Mouse (Mus musculus) megakaryocyte, embryonic 14.5 days (primary cell): ENCODE measurements around the gene Cdhr4. TPM values are rescaled to one million over a fixed set of nuclear protein-coding genes. Genes with fewer than 3 reads are reported as not detected.

ENCODE experiments used
- H3K27me3 ChIP-seq: replicated peaks from 2 replicates; pipeline ENCODE3; 2012; ENCODE audit warnings: inconsistent platforms
- H3K36me3 ChIP-seq: replicated peaks from 2 replicates; pipeline ENCODE3; 2012; ENCODE audit warnings: low read length, inconsistent platforms, mixed read lengths
- H3K4me1 ChIP-seq: 2 replicates; pipeline ENCODE4 v1.6.1; 2012; ENCODE audit warnings: inconsistent platforms
- H3K4me3 ChIP-seq: replicated peaks from 2 replicates; pipeline ENCODE3; 2012; ENCODE audit warnings: moderate library complexity, mild to moderate bottlenecking, inconsistent platforms
- H3K9me3 ChIP-seq: 2 replicates; pipeline ENCODE4 v1.6.1; 2012; ENCODE audit warnings: inconsistent platforms
- FLI1 ChIP-seq: IDR thresholded peaks from 2 replicates; pipeline ENCODE4 v1.6.1; 2012; ENCODE audit warnings: low read length, inconsistent platforms, mixed read lengths
- GATA1 ChIP-seq: IDR thresholded peaks from 3 replicates; pipeline ENCODE4 v1.6.1; 2012; ENCODE audit warnings: mixed read lengths, low read length, inconsistent platforms, borderline replicate concordance
- polyA plus RNA-seq: library from polyadenylated mRNA; stranded (reverse); fragments of >175 nt; gene quantifications from 2 replicates; pipeline ENCODE4 v1.2.3, GENCODE M21; 2012; ENCODE audit warnings: low replicate concordance; ENCODE audit not compliant: insufficient read depth

The Cdhr4 gene
- 9.9 and 23.4 TPM in 2 replicates for polyA plus RNA-seq

GRCm38 (mm10) chr9:107992197-107992596, at the start of gene Cdhr4:
TSS of gene Cdhr4 (plus strand) at chr9:107992497.
- peaks cover 37% of the 10 kb centered on the region for H3K36me3 ChIP-seq
- no peak for TF ChIP-seq FLI1
- no peak for TF ChIP-seq GATA1
- no peak within 1 kb of the TSS for H3K4me3 ChIP-seq
- peaks cover 70% of the 10 kb centered on the region for H3K4me1 ChIP-seq
- no peaks in the 10 kb centered on the region for H3K27me3 ChIP-seq
- H3K9me3 ChIP-seq, result no peaks in the 10 kb centered on the region

DNA sequence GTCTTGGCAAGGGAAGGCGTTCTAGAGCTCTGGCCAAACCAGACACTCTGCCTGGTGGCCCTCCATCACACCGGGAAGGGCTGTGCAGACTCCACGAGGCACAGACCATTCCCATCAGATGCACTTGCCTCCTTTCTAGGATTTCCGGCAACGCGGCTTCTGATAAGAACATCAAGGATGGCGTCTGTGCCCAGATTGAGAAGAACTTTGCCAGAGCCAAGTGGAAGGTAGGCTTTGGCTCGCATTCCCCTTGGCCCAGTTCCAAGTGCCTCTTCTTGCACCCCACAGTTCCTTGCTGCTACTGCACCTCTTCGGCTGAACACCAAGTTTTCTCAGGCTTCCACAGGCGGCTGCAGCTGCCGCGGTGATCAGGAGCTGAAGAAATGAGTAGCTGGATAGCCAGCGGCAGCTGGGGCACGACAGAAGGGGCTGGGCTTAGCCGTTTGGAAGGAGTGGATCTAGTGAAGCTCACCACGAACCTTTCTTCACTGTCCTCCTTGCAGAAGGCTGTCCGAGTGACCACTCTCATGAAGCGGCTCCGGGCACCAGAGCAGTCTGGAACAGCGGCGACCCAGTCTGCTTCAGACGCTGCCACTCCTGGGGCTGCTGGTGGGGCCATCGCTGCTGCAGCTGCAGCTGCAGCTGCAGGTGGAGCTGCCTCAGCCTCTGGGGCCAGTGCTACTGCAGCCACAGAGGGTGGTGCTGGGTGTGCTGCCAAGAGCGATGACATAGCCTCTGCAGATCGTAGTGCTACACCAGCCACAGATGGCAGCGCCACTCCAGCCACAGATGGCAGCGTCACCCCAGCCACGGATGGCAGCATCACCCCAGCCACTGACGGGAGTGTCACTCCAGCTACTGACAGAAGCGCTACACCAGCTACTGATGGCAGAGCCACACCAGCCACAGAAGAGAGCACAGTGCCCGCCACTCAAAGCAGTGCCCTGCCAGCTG, 44.8 kb upstream of the Cdhr4 start:
- Histone ChIP-seq H3K9me3 (no peaks in the 10 kb centered on the region), H3K4me1 (peaks cover 41% of the 10 kb centered on the region), H3K27me3 (peaks cover 32% of the 10 kb centered on the region), H3K36me3 (no peaks in the 10 kb centered on the region), H3K4me3 (peak overlapping the region; percentile 29)
- TF ChIP-seq FLI1, result no peak
- TF ChIP-seq GATA1, result no peak

GRCm38 (mm10) chr9:107949184-107949921, 42.9 kb upstream of the Cdhr4 start:
- H3K4me3 ChIP-seq, result peak overlapping the region; percentile 5
- H3K4me1 ChIP-seq, result peaks cover 46% of the 10 kb centered on the region
- H3K9me3 ChIP-seq, result no peaks in the 10 kb centered on the region
- H3K27me3 ChIP-seq, result peaks cover 31% of the 10 kb centered on the region
- TF ChIP-seq FLI1, result no peak
- no peak for TF ChIP-seq GATA1
- peaks cover 7% of the 10 kb centered on the region for H3K36me3 ChIP-seq

DNA sequence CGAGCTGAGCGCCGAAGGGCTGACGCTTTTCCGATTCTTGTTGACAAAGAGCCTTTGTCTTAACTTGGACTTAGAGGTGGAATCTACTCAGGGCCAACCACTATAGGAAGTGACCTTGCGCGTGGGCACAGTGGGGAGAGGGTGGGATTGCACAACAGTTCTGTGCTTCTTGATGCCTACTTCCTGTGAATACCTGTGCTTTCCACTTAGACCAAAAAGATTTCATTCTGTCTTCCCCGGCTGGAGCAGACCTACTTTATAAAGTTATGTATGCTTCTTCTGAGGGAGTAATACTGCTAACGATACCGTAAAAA, 42.4 kb upstream of the Cdhr4 start, which contains the start of gene Traip:
TSS of gene Traip (plus strand) at position 215 of the 314 bp plus-strand sequence.
- Histone ChIP-seq H3K36me3 (peaks cover 7% of the 10 kb centered on the region), H3K4me1 (peaks cover 46% of the 10 kb centered on the region), H3K9me3 (no peaks in the 10 kb centered on the region), H3K27me3 (peaks cover 31% of the 10 kb centered on the region), H3K4me3 (peak within 1 kb of the TSS; percentile 99)
- no peak for TF ChIP-seq GATA1
- no peak for TF ChIP-seq FLI1

GRCm38 (mm10) chr9:107950460-107951355, 41.6 kb upstream of the Cdhr4 start:
- TF ChIP-seq FLI1, result peak; percentile 99; the same call in 1 of the 2 replicates
- TF ChIP-seq GATA1, result peak; percentile 73; the same call in 1 of the 3 replicates
- H3K9me3 ChIP-seq, result no peaks in the 10 kb centered on the region
- H3K4me3 ChIP-seq, result peak overlapping the region; percentile 99
- H3K27me3 ChIP-seq, result peaks cover 23% of the 10 kb centered on the region
- peaks cover 13% of the 10 kb centered on the region for H3K36me3 ChIP-seq
- peaks cover 46% of the 10 kb centered on the region for H3K4me1 ChIP-seq

- TF ChIP-seq FLI1, result no peak
- TF ChIP-seq GATA1, result no peak
- H3K4me1 ChIP-seq, result peaks cover 23% of the 10 kb centered on the region
- H3K4me3 ChIP-seq, result no peak overlapping the region
- H3K27me3 ChIP-seq, result no peaks in the 10 kb centered on the region
- H3K36me3 ChIP-seq, result peaks cover 62% of the 10 kb centered on the region
- no peaks in the 10 kb centered on the region for H3K9me3 ChIP-seq
Measured at GRCm38 (mm10) chr9:107955613-107956289, 36.5 kb upstream of the Cdhr4 start.

DNA sequence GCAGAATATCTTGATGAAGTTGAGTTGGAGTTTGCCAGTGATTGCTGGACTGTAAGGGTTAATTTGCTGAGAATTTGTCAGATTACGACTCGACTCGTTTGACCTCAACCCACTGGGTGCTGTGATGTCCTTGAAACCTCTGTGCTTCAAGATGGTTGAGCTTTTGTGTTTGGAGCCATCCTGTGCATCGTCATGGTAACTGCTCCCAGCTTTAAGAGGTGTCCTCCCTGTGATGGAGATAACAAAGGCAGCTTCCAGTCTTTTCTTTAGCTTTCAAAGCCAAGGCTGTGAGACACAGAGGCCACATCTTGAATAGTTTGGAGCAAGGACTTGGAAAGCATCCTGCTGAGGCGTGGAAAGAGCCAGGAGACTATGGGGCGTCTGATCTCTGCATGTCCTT, 35.2 kb upstream of the Cdhr4 start:
- no peak for TF ChIP-seq GATA1
- TF ChIP-seq FLI1, result no peak
- Histone ChIP-seq H3K27me3 (no peaks in the 10 kb centered on the region), H3K4me3 (no peak overlapping the region), H3K9me3 (no peaks in the 10 kb centered on the region), H3K4me1 (peaks cover 22% of the 10 kb centered on the region), H3K36me3 (peaks cover 76% of the 10 kb centered on the region)

DNA sequence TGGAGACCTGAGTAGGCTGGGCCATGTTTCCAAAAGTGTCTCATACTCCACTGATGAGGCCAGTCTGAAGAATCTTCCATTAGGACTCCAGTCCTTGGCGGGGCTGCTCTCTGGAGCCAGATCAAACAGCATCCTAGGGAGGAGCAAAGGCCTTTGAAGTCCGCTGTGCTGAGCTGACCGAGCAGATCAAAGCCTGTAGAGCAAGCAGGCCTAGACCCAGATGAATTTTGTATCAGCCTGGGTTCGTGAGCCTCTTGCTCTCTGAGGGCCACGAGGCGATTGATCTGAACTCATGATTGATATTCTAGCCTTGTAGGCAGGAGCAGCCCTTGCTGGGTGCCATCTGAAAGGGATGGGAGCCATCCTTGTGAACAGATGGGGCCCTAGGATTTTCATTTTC, 32.4 kb upstream of the Cdhr4 start:
- peaks cover 89% of the 10 kb centered on the region for H3K36me3 ChIP-seq
- H3K27me3 ChIP-seq, result no peaks in the 10 kb centered on the region
- H3K4me3 ChIP-seq, result no peak overlapping the region
- H3K4me1 ChIP-seq, result peaks cover 39% of the 10 kb centered on the region
- no peak for TF ChIP-seq FLI1
- TF ChIP-seq GATA1, result no peak
- no peaks in the 10 kb centered on the region for H3K9me3 ChIP-seq
